Mouse (Mus musculus) T-helper 1 cell (primary cell): ENCODE measurements around the gene Lpxn.

ENCODE experiments used
- in situ Hi-C: fragments of 300-600 bp; cut with MboI, MseI; formaldehyde crosslinking; loops from one replicate; pipeline ENCODE4 v1.15.1; 2025; ENCODE audit warnings: high pct_unique_total_duplicates

Lpxn gene

GRCm38 (mm10) chr19:12795511-12796327, at the start of gene Lpxn, which contains the start of gene Zfp91:
Lpxn (plus strand) TSS chr19:12796193.
Zfp91 (minus strand) TSS chr19:12796126.
- in situ Hi-C loops: no loop called here

GRCm38 (mm10) chr19:12756286-12756685, 39.7 kb upstream of the Lpxn start:
- in situ Hi-C loops: no loop called here

- in situ Hi-C loops: no loop called here
These were observed 37.0 kb upstream of the Lpxn start for GRCm38 (mm10) chr19:12758936-12759478.

- in situ Hi-C loops: no loop called here
These were observed 36.3 kb upstream of the Lpxn start for GRCm38 (mm10) chr19:12759656-12760055.

- in situ Hi-C loops: no loop called here
These were observed 33.5 kb upstream of the Lpxn start for GRCm38 (mm10) chr19:12762212-12763130.

- in situ Hi-C loops: no loop called here
These were observed 30.7 kb upstream of the Lpxn start, which contains the start of gene Cntf for GRCm38 (mm10) chr19:12765308-12765707. Cntf (minus strand) TSS chr19:12765632.

GRCm38 (mm10) chr19:12770888-12771287, 25.1 kb upstream of the Lpxn start:
- in situ Hi-C loops: no loop called here

- in situ Hi-C loops: no loop called here
These were observed 15.6 kb upstream of the Lpxn start for GRCm38 (mm10) chr19:12780437-12780836.

GRCm38 (mm10) chr19:12786803-12787395, 9.1 kb upstream of the Lpxn start:
- in situ Hi-C loops: no loop called here

- in situ Hi-C loops: no loop called here
These were observed 8.3 kb upstream of the Lpxn start for GRCm38 (mm10) chr19:12787721-12788120.

GRCm38 (mm10) chr19:12792374-12792773, 3.6 kb upstream of the Lpxn start:
- in situ Hi-C loops: no loop called here

GRCm38 (mm10) chr19:12794056-12795044, 1.6 kb upstream of the Lpxn start:
- in situ Hi-C loops: no loop called here

GRCm38 (mm10) chr19:12795110-12795509, 883 bp upstream of the Lpxn start:
- in situ Hi-C loops: no loop called here

- in situ Hi-C loops: no loop called here
These were observed 437 bp downstream of the Lpxn start for GRCm38 (mm10) chr19:12796328-12796931.

GRCm38 (mm10) chr19:12797071-12797470, 1.1 kb downstream of the Lpxn start:
- in situ Hi-C loops: no loop called here

GRCm38 (mm10) chr19:12798404-12798803, 2.4 kb downstream of the Lpxn start:
- in situ Hi-C loops: no loop called here

- in situ Hi-C loops: no loop called here
These were observed 3.1 kb downstream of the Lpxn start for GRCm38 (mm10) chr19:12799081-12799480.

GRCm38 (mm10) chr19:12800621-12801020, 4.6 kb downstream of the Lpxn start:
- in situ Hi-C loops: loop anchor here (10.0 to 25.0 kb wide), 2 partner anchors 216 to 788 kb away; no protein-coding TSS in a partner anchor

- in situ Hi-C loops: loop anchor here (10.0 to 25.0 kb wide), 2 partner anchors 216 to 789 kb away; no protein-coding TSS in a partner anchor
These were observed 5.1 kb downstream of the Lpxn start for GRCm38 (mm10) chr19:12801046-12801445.

GRCm38 (mm10) chr19:12802830-12803229, 6.8 kb downstream of the Lpxn start:
- in situ Hi-C loops: loop anchor here (10.0 to 25.0 kb wide), 2 partner anchors 218 to 791 kb away; no protein-coding TSS in a partner anchor
